Mouse (Mus musculus): ENCODE measurements around the gene Mettl22. TPM values are rescaled to one million over a fixed set of nuclear protein-coding genes. Genes with fewer than 3 reads are reported as not detected.

The Mettl22 gene
- polyA plus RNA-seq, 2 experiments, result 8.6 to 9.0 TPM

DNA sequence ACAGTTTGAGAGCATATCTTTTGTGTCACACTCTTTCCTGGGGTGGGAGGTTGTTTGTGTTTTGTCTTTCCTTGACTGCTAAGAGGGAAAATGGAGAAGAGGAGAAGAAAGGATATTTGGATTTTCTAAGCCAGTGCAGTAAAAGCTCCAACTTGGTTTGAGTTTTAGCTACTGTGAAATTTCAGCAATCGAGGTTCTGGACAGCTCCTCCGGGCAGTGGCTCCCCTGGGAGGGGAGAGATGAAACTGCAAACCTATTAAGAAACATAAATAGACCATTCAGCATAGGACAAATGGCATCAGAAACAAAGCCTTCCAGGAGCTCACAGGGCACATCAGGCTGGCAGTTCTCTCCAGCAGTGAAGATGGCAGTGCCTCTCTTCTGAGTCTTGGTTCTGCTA, 33.7 kb downstream of the Mettl22 start:
- no peak for DNase-seq (ENCODE audit: low read depth in 3 of 3, low spot score in 3 of 3)
- TF ChIP-seq EP300 (IDR thresholded peaks at IDR 0.05; ENCODE audit: low read depth), result no peak
- no peak for TF ChIP-seq CTCF (IDR thresholded peaks at IDR 0.05; ENCODE audit: low read depth)
- H3K4me2 ChIP-seq (ENCODE audit: low read depth), result no peak overlapping the region
- no peak overlapping the region for H3K27ac ChIP-seq
- H3K27me3 ChIP-seq (ENCODE audit: control insufficient read depth, insufficient read depth, low read length), result no peaks in the 10 kb centered on the region
- ATAC-seq (ENCODE audit: insufficient read depth), result no peak
- no peak overlapping the region for H3K9ac ChIP-seq (replicated peaks)
- no peaks in the 10 kb centered on the region for H3K4me1 ChIP-seq (replicated peaks; ENCODE audit: control insufficient read depth in 2 of 2, insufficient read depth in 2 of 2, low read length in 1 of 2)
- no peak overlapping the region for H3K4me3 ChIP-seq (ENCODE audit: insufficient read depth in 1 of 2, low read depth in 2 of 2, low read length in 2 of 2)
- no peaks in the 10 kb centered on the region for H3K36me3 ChIP-seq (replicated peaks; ENCODE audit: control insufficient read depth, insufficient read depth, low read depth)
- H3K9me3 ChIP-seq (ENCODE audit: control insufficient read depth, low read length), result no peaks in the 10 kb centered on the region
- WGBS (ENCODE audit: insufficient replicate concordance), result 46% methylated on average over 2 of the region's 2 CpGs

DNA sequence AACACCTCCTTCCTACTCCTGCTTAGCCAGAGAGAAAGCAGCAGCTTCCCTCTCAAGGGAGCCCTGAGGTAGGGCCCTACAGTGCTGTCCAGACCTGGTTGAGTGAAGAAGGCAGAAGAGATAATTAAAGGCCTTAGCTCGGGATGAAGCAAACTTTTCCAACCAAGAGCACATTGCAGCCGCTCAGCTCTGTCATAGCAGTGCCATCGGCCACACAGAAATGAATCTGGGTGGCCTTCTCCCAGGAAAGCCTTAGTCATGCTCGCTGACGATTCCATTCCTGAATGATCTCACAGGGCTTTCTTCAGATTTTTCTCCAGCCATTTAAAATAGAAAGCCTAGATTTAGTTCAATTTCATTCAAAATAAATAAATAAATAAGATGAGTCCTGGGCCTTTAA, 39.3 kb downstream of the Mettl22 start:
- H3K9me3 ChIP-seq (ENCODE audit: control insufficient read depth, low read length), result no peaks in the 10 kb centered on the region
- H3K9ac ChIP-seq (replicated peaks), result no peak overlapping the region
- ATAC-seq (ENCODE audit: insufficient read depth) (no peak), DNase-seq (ENCODE audit: low read depth in 3 of 3, low spot score in 3 of 3) (no peak)
- no peak overlapping the region for H3K27ac ChIP-seq
- WGBS (ENCODE audit: insufficient replicate concordance), result 50% methylated on average over 5 of the region's 5 CpGs
- no peaks in the 10 kb centered on the region for H3K36me3 ChIP-seq (replicated peaks; ENCODE audit: control insufficient read depth, insufficient read depth, low read depth)
- H3K4me1 ChIP-seq (replicated peaks; ENCODE audit: control insufficient read depth in 2 of 2, insufficient read depth in 2 of 2, low read length in 1 of 2), result peaks cover 0 to 4% of the 10 kb centered on the region in 2 experiments; a peak in 2 of 4 replicates
- peaks cover 3% of the 10 kb centered on the region; the same call in 1 of the 2 replicates for H3K27me3 ChIP-seq (ENCODE audit: control insufficient read depth, insufficient read depth, low read length)
- H3K4me2 ChIP-seq (ENCODE audit: low read depth), result no peak overlapping the region
- H3K4me3 ChIP-seq (ENCODE audit: insufficient read depth in 1 of 2, low read depth in 2 of 2, low read length in 2 of 2), result no peak overlapping the region
- TF ChIP-seq CTCF (IDR thresholded peaks at IDR 0.05; ENCODE audit: low read depth) (no peak), EP300 (IDR thresholded peaks at IDR 0.05; ENCODE audit: low read depth) (no peak)

DNA sequence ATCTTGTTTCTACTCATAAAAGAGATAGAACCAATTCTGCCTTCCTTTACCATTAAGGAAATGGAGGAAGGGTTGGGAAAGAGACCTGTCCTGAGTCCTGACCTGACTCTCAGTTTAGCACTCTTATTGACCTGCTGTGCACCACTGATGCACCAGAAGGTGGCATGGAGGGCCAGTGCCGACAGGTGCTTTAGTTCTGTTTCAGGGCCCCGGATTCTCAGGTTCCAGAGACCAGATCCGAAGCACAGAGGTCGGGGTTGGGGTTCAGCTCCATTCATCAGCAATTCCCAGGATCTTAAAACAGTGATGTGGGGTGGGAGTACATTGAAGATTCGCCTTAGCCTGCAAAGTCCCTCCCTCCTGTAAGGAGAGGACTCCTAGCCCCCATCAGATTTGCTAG, 42.2 kb downstream of the Mettl22 start:
- no peak for TF ChIP-seq EP300 (IDR thresholded peaks at IDR 0.05; ENCODE audit: low read depth)
- TF ChIP-seq CTCF (IDR thresholded peaks at IDR 0.05; ENCODE audit: low read depth), result peak; percentile 16; the same call in 1 of the 2 replicates
- Histone ChIP-seq H3K27ac (no peak overlapping the region), H3K36me3 (replicated peaks; ENCODE audit: control insufficient read depth, insufficient read depth, low read depth) (no peaks in the 10 kb centered on the region), H3K9me3 (ENCODE audit: control insufficient read depth, low read length) (no peaks in the 10 kb centered on the region), H3K9ac (replicated peaks) (no peak overlapping the region), H3K27me3 (ENCODE audit: control insufficient read depth, insufficient read depth, low read length) (peaks cover 3% of the 10 kb centered on the region; the same call in 1 of the 2 replicates), H3K4me3 (ENCODE audit: insufficient read depth in 1 of 2, low read depth in 2 of 2, low read length in 2 of 2) (peak overlapping the region; percentile 4 to 38; a peak in 1 of 4 replicates), H3K4me2 (ENCODE audit: low read depth) (peak overlapping the region; percentile 48), H3K4me1 (replicated peaks; ENCODE audit: control insufficient read depth in 2 of 2, insufficient read depth in 2 of 2, low read length in 1 of 2) (peaks cover 0 to 4% of the 10 kb centered on the region in 2 experiments; a peak in 2 of 4 replicates)
- DNase-seq (ENCODE audit: low read depth in 3 of 3, low spot score in 3 of 3) (no peak), ATAC-seq (ENCODE audit: insufficient read depth) (peak; percentile 22; the same call in 1 of the 2 replicates)
- WGBS (ENCODE audit: insufficient replicate concordance), result 4% methylated on average over 5 of the region's 5 CpGs

- Histone ChIP-seq H3K27me3 (ENCODE audit: control insufficient read depth, insufficient read depth, low read length) (peaks cover 3% of the 10 kb centered on the region; the same call in 1 of the 2 replicates), H3K27ac (no peak within 1 kb of the TSS), H3K9me3 (ENCODE audit: control insufficient read depth, low read length) (no peaks in the 10 kb centered on the region), H3K4me1 (replicated peaks; ENCODE audit: control insufficient read depth in 2 of 2, insufficient read depth in 2 of 2, low read length in 1 of 2) (peaks cover 0 to 4% of the 10 kb centered on the region in 2 experiments; a peak in 2 of 4 replicates), H3K9ac (replicated peaks) (no peak within 1 kb of the TSS), H3K4me2 (ENCODE audit: low read depth) (peak within 1 kb of the TSS; percentile 48), H3K4me3 (ENCODE audit: insufficient read depth in 1 of 2, low read depth in 2 of 2, low read length in 2 of 2) (peak within 1 kb of the TSS; percentile 38 to 51), H3K36me3 (replicated peaks; ENCODE audit: control insufficient read depth, insufficient read depth, low read depth) (no peaks in the 10 kb centered on the region)
- ATAC-seq (ENCODE audit: insufficient read depth) (peak; percentile 87), DNase-seq (ENCODE audit: low read depth in 3 of 3, low spot score in 3 of 3) (peak; percentile 27 to 42 (median 38))
- 1% methylated on average over 45 of the region's 46 CpGs for WGBS (ENCODE audit: insufficient replicate concordance)
- TF ChIP-seq CTCF (IDR thresholded peaks at IDR 0.05; ENCODE audit: low read depth), result no peak
- TF ChIP-seq EP300 (IDR thresholded peaks at IDR 0.05; ENCODE audit: low read depth), result no peak
These were observed 42.8 kb downstream of the Mettl22 start, which contains the start of gene Abat for GRCm38 (mm10) chr16:8513236-8513906. Gene Abat (plus strand): TSS chr16:8513429.

DNA sequence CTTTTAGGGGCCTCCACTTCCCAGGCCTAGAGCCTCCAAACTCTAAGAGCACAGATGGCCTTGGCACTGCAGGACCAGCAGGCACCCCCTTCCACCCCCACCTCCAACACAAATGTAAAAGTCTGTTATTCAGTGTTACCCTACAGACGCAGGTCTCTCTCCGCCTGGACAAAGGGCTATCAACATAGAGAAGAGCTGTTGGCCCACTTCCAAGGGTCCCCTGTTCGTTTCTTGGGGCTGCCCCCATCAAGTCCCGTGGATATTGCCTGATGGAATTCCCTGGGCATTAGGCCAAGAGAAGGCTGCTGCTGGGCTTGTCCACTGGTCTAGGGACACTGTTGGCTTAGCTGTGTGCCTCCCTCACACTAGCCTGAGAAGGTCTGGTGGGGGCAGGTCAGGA, 43.6 kb downstream of the Mettl22 start:
- WGBS (ENCODE audit: insufficient replicate concordance), result 45% methylated on average over 4 of the region's 4 CpGs
- DNase-seq (ENCODE audit: low read depth in 3 of 3, low spot score in 3 of 3) (peak in 2 of 3 experiments; percentile 6 to 14), ATAC-seq (ENCODE audit: insufficient read depth) (no peak)
- no peak overlapping the region for H3K9ac ChIP-seq (replicated peaks)
- H3K9me3 ChIP-seq (ENCODE audit: control insufficient read depth, low read length), result no peaks in the 10 kb centered on the region
- H3K4me3 ChIP-seq (ENCODE audit: insufficient read depth in 1 of 2, low read depth in 2 of 2, low read length in 2 of 2), result peak overlapping the region; percentile 38 to 51
- H3K4me1 ChIP-seq (replicated peaks; ENCODE audit: control insufficient read depth in 2 of 2, insufficient read depth in 2 of 2, low read length in 1 of 2), result peaks cover 0 to 4% of the 10 kb centered on the region in 2 experiments; a peak in 2 of 4 replicates
- no peak for TF ChIP-seq CTCF (IDR thresholded peaks at IDR 0.05; ENCODE audit: low read depth)
- TF ChIP-seq EP300 (IDR thresholded peaks at IDR 0.05; ENCODE audit: low read depth), result no peak
- H3K4me2 ChIP-seq (ENCODE audit: low read depth), result peak overlapping the region; percentile 48
- peaks cover 3% of the 10 kb centered on the region; the same call in 1 of the 2 replicates for H3K27me3 ChIP-seq (ENCODE audit: control insufficient read depth, insufficient read depth, low read length)
- no peak overlapping the region for H3K27ac ChIP-seq
- H3K36me3 ChIP-seq (replicated peaks; ENCODE audit: control insufficient read depth, insufficient read depth, low read depth), result no peaks in the 10 kb centered on the region

Data from liver, embryonic 14.5 days (tissue).